Mouse (Mus musculus) intestine, embryonic 16.5 days (tissue): Measurements from ENCODE around the gene Zfp874a. TPM values are rescaled to one million over a fixed set of nuclear protein-coding genes. Genes with fewer than 3 reads are reported as not detected.
"Not testable (repeated sequence)": the region's sequence is repeated elsewhere in the genome, so short reads cannot be mapped to it uniquely, and the experiment has no call there.

ENCODE experiments used
- ATAC-seq: fragments of 200-750 bp; cut with Nextera tagmentation; 2 replicates; pipeline ENCODE4 v1.8.0; 2017; ENCODE audit warnings: moderate TSS enrichment, moderate library complexity
- H3K27ac ChIP-seq: fragments of 300-500 bp; sonication (generic); 2 replicates; pipeline ENCODE4 v1.5.1; 2014; ENCODE audit warnings: mild to moderate bottlenecking, low read length
- H3K27me3 ChIP-seq: fragments of 300-500 bp; sonication (generic); replicated peaks from 2 replicates; pipeline ENCODE4 v1.6.1; 2014; ENCODE audit warnings: low read length, control low read depth, mixed read lengths; ENCODE audit not compliant: control insufficient read depth, insufficient read depth
- H3K36me3 ChIP-seq: fragments of 300-500 bp; sonication (generic); 2 replicates; pipeline ENCODE4 v1.6.1; 2014; ENCODE audit warnings: low read length, control low read depth; ENCODE audit not compliant: control insufficient read depth, insufficient read depth
- H3K4me1 ChIP-seq: fragments of 300-500 bp; sonication (generic); 2 replicates; pipeline ENCODE4 v1.6.1; 2014; ENCODE audit warnings: low read length, control low read depth, mixed read lengths; ENCODE audit not compliant: control insufficient read depth, insufficient read depth
- H3K4me2 ChIP-seq: fragments of 300-500 bp; sonication (generic); 2 replicates; pipeline ENCODE4 v1.6.1; 2014; ENCODE audit warnings: low read depth, low read length, control low read depth
- H3K4me3 ChIP-seq: fragments of 300-500 bp; sonication (generic); 2 replicates; pipeline ENCODE4 v1.5.1; 2014; ENCODE audit warnings: mild to moderate bottlenecking, low read length
- H3K9ac ChIP-seq: fragments of 300-500 bp; sonication (generic); 2 replicates; pipeline ENCODE4 v1.6.1; 2014; ENCODE audit warnings: low read depth, low read length
- H3K9me3 ChIP-seq: fragments of 300-500 bp; sonication (generic); 2 replicates; pipeline ENCODE4 v1.6.1; 2016; ENCODE audit warnings: low read length, control low read depth; ENCODE audit not compliant: control insufficient read depth
- WGBS: fragments of 180-500 bp; shearing (Covaris S2); extraction: QIAGEN DNeasy Blood & Tissue Kit; methylation state at CpG from one replicate; pipeline ENCODE4 v1.1.7; 2014; 5-methylcytosine and 5-hydroxymethylcytosine counted together
- polyA plus RNA-seq: library from polyadenylated mRNA; unstranded; fragments of >200 nt; fragmentation: Nextera tagmentation; extraction: Ambion mirVana; gene quantifications from 2 replicates; pipeline ENCODE4 v1.2.1, GENCODE M21; 2015

The Zfp874a gene
- polyA plus RNA-seq, 1 experiment from 2014 or later, result 7.5 TPM

DNA sequence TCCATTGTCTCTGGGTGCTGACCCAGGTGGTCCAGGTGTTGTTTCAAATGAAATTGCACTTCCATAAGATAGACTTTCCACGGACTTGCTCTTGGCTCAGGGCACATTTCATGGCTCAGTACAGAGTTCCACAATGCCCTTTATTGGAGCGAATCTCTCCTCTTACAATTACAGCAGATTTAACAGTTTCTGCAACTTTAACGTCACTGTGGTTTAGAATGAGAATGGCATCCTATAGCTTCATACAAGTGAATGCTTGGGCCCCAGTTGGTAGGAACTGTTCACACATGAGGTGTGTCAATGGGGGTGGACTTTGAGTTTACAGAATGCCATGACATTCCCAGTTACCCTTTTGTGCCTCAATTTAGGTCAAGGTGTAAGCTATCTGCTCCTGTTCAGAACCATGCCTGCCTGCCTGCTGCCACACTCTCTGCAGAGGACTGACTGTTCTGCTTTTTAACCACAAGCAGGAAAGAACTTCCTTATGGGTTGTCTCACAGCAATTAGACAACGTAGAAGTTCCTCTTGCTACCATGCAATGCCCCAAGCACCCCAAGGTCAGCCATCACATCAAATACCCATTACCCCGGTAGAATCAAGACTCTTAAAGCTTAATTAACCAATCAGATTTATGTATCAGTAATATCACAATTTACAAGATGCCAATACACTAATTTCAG lies 12.2 kb upstream of the Zfp874a start:
- H3K27me3 ChIP-seq, H3K4me1 ChIP-seq, H3K27ac ChIP-seq, H3K9ac ChIP-seq, H3K4me2 ChIP-seq, H3K9me3 ChIP-seq, ATAC-seq, H3K36me3 ChIP-seq, H3K4me3 ChIP-seq: not testable (repeated sequence)
- WGBS, result 87% methylated on average over 2 of the region's 5 CpGs

DNA sequence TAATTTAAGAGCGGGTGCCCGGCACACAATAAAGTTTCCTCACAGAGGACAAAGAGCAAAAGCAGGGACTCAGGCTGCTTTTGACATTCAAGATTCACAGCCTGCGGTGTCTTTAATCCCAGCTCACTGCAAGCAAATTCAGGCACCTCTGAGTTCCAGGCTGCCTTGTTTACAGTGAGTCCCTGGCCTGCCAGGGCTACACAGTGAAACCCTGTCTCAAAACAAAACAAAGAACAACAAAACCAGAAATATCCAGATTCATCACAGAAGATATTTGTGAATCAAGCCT lies 541 bp upstream of the Zfp874a start:
- ATAC-seq, result peak; percentile 75
- Histone ChIP-seq H3K9ac (peak overlapping the region; percentile 71), H3K27ac (peak overlapping the region; percentile 47)

DNA sequence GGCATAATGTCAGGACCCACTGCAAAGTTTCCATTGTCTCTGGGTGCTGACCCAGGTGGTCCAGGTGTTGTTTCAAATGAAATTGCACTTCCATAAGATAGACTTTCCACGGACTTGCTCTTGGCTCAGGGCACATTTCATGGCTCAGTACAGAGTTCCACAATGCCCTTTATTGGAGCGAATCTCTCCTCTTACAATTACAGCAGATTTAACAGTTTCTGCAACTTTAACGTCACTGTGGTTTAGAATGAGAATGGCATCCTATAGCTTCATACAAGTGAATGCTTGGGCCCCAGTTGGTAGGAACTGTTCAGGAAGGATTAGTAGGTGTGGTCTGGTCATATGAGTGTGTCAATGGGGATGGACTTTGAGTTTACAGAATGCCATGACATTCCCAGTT lies 14.3 kb downstream of the Zfp874a start:
- H3K9ac ChIP-seq, H3K4me2 ChIP-seq, H3K4me1 ChIP-seq, H3K9me3 ChIP-seq, H3K4me3 ChIP-seq, H3K36me3 ChIP-seq, H3K27me3 ChIP-seq, ATAC-seq, H3K27ac ChIP-seq: not testable (repeated sequence)
- no CpG with 5 or more reads among the region's 3 CpGs for WGBS

More for the DNA sequence above, 541 bp upstream of the Zfp874a start:
- Histone ChIP-seq H3K4me2 (peak overlapping the region; percentile 52), H3K4me3 (peak overlapping the region; percentile 66), H3K9me3 (no peaks in the 10 kb centered on the region), H3K27me3 (no peaks in the 10 kb centered on the region), H3K36me3 (no peaks in the 10 kb centered on the region), H3K4me1 (peaks cover 3% of the 10 kb centered on the region; the same call in 1 of the 2 replicates)
- 4% methylated on average over 3 of the region's 3 CpGs for WGBS

DNA sequence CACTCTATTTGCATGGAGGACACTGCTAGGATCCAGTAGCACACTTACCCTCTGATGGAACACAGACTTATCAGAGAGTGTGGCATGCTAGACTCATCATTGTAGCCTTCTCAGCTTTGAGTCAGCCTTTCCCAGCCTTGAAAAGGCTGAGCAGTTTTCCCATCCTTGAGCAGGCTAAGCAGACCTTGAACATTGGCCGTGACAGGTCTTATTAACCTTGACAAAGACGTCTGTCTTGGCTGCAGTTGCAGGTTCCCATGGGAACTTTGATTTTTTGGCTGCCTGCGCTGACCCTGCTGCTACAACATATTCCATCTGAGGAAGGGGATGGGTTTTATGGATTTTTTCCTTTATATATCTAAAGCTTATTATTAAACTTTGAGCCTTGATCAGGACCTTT lies 23.3 kb downstream of the Zfp874a start:
- Histone ChIP-seq H3K9me3 (no peaks in the 10 kb centered on the region), H3K27me3 (no peaks in the 10 kb centered on the region), H3K9ac (no peak overlapping the region), H3K4me3 (no peak overlapping the region), H3K4me2 (no peak overlapping the region), H3K27ac (no peak overlapping the region), H3K4me1 (no peaks in the 10 kb centered on the region), H3K36me3 (no peaks in the 10 kb centered on the region)
- 69% methylated on average over 3 of the region's 3 CpGs for WGBS
- ATAC-seq, result no peak

DNA sequence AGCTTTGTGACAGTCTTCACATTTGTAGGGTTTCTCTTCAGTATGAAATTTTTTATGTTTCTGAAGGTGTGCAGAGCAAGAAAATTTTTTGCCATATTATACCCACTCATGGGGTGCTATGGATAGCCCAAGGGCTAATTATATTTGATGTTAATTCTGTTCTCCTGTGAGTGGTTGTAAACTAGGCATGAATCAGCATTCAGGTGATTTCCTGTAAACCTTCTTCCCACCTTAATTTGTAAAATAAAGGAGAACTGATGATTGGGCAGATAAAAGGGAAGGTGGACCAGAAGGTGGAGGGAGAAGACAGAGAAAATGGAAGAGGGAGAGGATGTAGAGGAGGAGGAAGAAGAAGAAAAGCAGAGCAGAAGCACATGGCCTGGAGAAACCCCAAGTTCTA lies 25.7 kb downstream of the Zfp874a start:
- H3K27ac ChIP-seq, H3K4me3 ChIP-seq, H3K27me3 ChIP-seq, H3K4me1 ChIP-seq, H3K4me2 ChIP-seq, ATAC-seq, H3K36me3 ChIP-seq, H3K9me3 ChIP-seq, H3K9ac ChIP-seq: not testable (repeated sequence)

DNA sequence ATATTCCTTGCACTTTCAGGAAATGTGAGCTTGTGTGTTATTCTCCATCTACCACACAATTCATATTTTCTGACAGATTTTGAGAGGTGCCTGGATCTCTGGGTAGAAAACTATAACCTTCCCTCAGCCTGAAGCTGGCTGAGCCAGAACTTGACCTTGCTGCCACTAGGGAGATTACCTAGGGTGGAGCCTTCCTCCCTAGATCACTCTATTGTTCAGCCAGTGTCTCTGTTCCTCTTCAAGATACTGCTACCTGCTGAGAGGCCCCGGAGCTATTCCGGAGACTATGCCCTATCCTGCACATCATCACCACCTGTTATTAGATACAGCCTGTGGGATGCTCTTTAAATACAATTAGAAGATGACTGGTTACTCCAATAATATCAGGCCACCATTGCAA lies 28.9 kb downstream of the Zfp874a start:
- not testable (repeated sequence) for H3K4me3 ChIP-seq, H3K4me2 ChIP-seq, H3K36me3 ChIP-seq, ATAC-seq, H3K9ac ChIP-seq, H3K27ac ChIP-seq, H3K27me3 ChIP-seq, H3K9me3 ChIP-seq, H3K4me1 ChIP-seq
- 83% methylated on average over 2 of the region's 2 CpGs for WGBS

DNA sequence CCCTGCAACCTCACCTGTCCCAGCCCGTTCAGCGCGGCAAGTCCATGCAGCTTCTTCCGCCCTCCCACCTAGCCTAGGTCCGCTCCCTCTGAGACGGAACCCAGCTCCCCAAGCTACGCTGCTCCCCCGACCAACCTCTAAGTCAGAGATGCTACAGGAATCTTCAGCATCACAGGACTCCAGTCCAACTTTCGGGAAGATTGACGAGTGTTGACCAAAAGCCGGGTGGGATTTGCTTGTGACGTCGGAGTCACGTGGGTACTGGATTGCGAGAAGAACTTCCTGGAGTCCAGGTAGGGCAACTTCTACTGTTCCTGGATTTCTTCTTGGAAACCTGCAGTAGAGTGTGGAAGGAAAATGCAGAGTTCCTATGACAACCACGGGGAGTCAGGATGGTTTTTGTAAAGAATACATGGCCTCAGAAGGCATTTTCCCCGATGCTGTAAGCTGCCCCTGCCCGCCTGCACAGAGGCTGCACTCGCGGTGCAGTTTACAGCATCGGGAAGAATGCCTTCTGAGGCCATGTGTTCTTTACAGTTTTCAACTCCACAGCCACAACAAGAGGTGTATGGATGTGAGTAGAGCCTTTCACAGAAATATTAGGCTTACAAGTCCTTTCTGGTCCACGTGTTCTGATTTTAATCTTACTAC lies 30.1 kb downstream of the Zfp874a start, which contains the start of gene Zfp459:
Gene Zfp459, minus strand, starts transcription at position 212 of the 651 bp plus-strand sequence.
- peak within 1 kb of the TSS; percentile 64 for H3K4me3 ChIP-seq
- H3K4me2 ChIP-seq, result peak within 1 kb of the TSS; percentile 79
- H3K27me3 ChIP-seq, result no peaks in the 10 kb centered on the region
- ATAC-seq, result peak; percentile 95
- H3K4me1 ChIP-seq, result no peaks in the 10 kb centered on the region
- 2% methylated on average over 22 of the region's 22 CpGs for WGBS
- H3K36me3 ChIP-seq, result no peaks in the 10 kb centered on the region
- H3K27ac ChIP-seq, result no peak within 1 kb of the TSS
- peak within 1 kb of the TSS; percentile 60 for H3K9ac ChIP-seq
- H3K9me3 ChIP-seq, result no peaks in the 10 kb centered on the region

DNA sequence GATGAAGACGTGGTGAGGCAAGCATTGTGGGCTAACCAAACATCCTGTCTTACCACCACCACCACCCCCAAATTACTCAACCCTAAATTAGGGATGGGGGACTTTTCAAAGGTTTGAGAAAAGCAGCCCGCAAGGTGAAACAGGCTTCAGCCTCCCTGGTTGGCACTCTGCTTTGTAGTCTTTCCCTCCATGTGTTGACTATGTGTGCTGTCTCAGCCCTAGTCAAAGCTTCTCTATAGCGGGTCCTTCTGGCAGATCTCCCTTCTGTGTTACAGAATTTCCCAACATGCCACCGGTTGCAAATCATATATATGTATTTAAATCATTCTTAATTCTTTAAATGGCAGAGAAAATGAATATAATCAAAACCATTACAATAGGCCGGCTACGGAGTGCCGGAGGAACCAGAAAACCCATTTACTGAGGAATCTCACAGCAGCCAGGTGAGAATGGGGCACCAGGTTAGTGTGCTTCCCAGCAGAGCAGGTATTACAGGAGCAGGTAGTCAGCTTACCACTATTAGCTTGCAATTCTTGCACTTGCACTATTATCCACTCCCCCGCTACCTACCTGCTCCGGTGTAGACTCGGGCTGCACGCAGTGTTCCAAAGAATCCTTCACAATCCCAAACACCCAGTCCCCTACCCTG lies 30.7 kb downstream of the Zfp874a start:
- peak overlapping the region; percentile 60 for H3K9ac ChIP-seq
- H3K36me3 ChIP-seq, result no peaks in the 10 kb centered on the region
- WGBS, result 33% methylated on average over 11 of the region's 11 CpGs
- H3K9me3 ChIP-seq, result no peaks in the 10 kb centered on the region
- peak; percentile 80 for ATAC-seq
- peak overlapping the region; percentile 64 for H3K4me3 ChIP-seq
- no peaks in the 10 kb centered on the region; the same call in 1 of the 2 replicates for H3K4me1 ChIP-seq
- no peak overlapping the region for H3K27ac ChIP-seq
- peak overlapping the region; percentile 79 for H3K4me2 ChIP-seq
- H3K27me3 ChIP-seq, result no peaks in the 10 kb centered on the region

DNA sequence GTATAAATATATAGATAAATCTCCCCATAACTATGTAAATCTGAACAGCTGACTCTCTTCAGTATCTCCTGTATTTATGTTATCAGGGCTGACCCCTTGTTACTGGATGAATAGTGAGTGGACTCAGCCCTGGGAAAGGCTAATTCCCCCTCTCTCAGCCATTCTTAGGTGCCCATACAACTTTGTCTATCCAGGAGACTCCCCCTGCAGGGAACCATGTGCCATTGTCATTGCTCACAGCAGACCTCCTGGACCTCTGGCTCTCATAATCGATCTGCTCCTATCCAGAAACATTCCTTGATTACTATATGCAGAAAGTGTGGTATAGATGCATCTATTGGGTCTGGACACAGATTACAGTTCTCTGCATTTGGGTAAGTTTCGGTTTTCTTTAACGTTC lies 34.6 kb downstream of the Zfp874a start:
- ATAC-seq, result no peak
- 85% methylated on average over 3 of the region's 3 CpGs for WGBS
- no peak overlapping the region for H3K9ac ChIP-seq
- H3K4me1 ChIP-seq, result no peaks in the 10 kb centered on the region; the same call in 1 of the 2 replicates
- H3K9me3 ChIP-seq, result no peaks in the 10 kb centered on the region
- H3K36me3 ChIP-seq, result no peaks in the 10 kb centered on the region
- H3K4me2 ChIP-seq, result no peak overlapping the region
- H3K4me3 ChIP-seq, result no peak overlapping the region
- no peak overlapping the region for H3K27ac ChIP-seq
- no peaks in the 10 kb centered on the region for H3K27me3 ChIP-seq
